Mouse (Mus musculus) heart, adult 2 months (tissue): ENCODE data around the gene Coa4.

Experiments
- EP300 ChIP-seq: fragments of 200-500 bp; IDR thresholded peaks from 2 replicates; pipeline ENCODE4 v1.6.1; 2011; ENCODE audit warnings: low read depth, low read length, control low read depth; ENCODE audit not compliant: insufficient read depth
- POLR2A ChIP-seq: fragments of 200-500 bp; IDR thresholded peaks from 2 replicates; pipeline ENCODE4 v1.6.1; 2011; ENCODE audit warnings: mild to moderate bottlenecking, low read depth, low read length, control low read depth; ENCODE audit not compliant: insufficient read depth

DNA sequence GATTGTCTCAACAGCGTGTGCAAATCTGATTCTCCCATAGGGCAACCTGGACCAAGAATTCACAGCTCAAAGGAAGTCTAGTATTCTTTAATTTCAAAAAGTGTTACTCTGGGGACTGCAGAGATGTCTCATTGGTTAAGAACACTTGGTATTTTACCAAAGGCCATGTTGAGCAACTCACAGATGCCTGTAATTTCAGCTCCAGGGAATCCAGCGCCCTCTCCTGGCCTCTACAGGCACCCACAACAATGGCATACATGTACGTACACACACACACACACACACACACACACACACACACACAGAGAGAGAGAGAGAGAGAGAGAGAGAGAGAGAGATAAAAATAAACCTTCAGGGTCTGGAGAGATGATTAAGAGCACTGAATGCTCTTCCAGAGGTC, 14.6 kb upstream of the Coa4 start:
- TF ChIP-seq POLR2A: no peak
- TF ChIP-seq EP300: no peak
